Mouse (Mus musculus): ENCODE measurements around the gene Ptafr.

GRCm38 (mm10) chr4:132624034-132624657, 60.3 kb downstream of the Ptafr start:
- TF ChIP-seq CTCF (IDR thresholded peaks at IDR 0.05; ENCODE audit: low read depth, low read length) = no peak
- no peak for TF ChIP-seq GATA1 (IDR thresholded peaks at IDR 0.05; ENCODE audit: borderline replicate concordance, low read length)
- TF ChIP-seq TAL1 (conservative IDR thresholded peaks at IDR 0.05; ENCODE audit: low read depth, low read length) = no peak
- no peak for TF ChIP-seq POLR2AphosphoS5 (IDR thresholded peaks at IDR 0.05; ENCODE audit: insufficient replicate concordance, low read depth, low read length)

Measured in G1E (cell line).